Mouse (Mus musculus) spleen, adult 18-20 months (tissue): ENCODE results near the gene Blzf1.

Experiments
- DNase-seq, 2 experiments: peaks; one replicate each; pipeline ENCODE4 v3.0.0; 2022; ENCODE audit warnings: mixed read lengths in 2 of 2

Gene Blzf1

DNA sequence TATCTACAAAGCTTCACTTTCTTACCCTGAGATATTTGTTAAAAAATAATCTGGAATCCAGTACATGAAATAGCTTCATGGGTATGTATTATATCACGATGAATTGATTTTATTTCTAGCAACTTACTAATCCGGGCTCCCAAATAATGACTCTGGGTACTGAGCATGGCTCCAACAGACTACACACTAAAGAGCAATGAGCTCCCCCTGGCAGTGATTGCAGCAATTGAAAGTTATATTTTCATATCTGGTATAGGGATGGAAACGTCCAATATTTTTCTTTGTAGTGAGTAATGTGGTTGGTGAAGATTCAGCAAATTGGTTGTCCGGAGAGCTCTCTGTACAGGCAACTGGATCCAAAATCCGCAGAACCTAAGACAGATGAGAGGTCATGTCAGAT lies 15.2 kb downstream of the Blzf1 start:
- DNase-seq, result no peak

DNA sequence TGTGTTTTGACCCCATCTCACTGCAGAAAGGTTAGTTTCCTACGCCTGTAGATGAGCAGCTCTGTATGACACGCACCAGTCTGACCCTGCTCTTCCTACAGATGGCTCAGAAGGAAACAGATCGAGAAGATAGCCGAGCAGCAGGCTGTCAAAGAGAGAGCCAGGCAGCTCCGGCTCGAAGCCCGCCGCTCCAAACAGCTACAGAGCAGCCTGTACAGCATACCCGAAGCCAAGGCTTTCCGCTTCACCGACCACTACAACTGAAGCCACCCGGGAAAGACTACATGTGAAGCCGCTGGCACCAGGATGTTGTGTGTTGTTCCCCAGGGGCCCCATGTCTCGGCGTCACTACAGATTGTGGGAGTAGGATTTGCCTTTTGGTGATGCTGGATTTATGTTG lies 19.9 kb downstream of the Blzf1 start:
- no peak for DNase-seq

DNA sequence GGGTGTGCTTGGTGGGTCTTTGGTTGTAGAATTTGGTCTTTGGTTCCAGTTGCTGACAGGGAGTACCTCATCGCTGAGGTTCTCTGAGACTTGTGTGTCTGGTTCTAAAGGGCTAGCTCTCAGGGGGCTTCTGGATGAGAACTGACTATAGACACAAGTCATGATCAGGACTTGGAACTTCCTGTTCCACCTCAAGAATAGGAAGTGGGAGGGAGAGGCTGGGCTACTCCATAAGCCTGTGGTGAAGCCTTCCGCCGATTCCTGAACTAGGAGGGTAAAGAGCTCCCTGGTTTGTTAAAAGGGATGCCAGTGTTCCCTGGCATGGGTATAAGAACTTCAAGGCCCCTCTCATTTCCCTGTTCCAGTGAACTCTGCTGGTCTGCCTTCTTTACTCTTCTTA lies 23.3 kb downstream of the Blzf1 start:
- no peak for DNase-seq

DNA sequence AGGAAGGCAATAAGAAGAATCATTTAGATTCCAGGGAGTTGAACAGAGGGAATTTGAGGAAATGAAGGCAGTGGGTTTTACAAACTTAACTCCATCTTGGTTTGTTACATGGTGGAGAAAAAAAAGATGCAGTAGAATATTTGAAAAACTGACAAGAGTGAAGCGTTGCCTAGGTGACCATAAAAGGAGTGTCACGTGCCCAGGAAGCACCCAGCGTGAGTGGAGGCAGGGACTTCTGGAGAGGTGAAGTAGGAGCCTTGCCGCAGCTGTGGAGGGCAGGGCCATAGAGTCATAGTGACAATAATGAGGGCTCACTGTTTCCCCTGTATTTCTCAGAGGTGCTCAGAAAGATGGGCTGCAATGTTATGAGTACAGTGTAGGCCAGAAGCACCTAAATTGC lies 28.0 kb downstream of the Blzf1 start:
- DNase-seq, result no peak

DNA sequence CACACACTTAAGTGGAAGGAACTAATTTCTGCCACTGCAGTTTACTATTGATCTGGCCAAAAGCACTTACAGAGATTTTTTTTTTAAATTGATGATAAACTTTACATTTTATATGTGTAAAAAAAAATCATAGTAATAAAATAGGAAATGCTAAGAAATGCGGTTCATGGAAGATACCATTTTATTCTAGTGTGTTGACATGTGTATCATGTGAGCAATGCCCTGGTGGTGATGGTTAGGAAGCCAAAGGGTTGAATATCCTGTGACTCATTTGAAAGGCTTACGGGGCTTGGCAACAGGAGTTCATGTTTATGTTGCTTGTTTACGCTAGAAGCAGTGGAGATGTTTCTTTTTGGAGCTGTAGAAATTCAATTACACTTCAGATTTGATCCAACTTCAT lies 30.7 kb downstream of the Blzf1 start:
- DNase-seq, result no peak

DNA sequence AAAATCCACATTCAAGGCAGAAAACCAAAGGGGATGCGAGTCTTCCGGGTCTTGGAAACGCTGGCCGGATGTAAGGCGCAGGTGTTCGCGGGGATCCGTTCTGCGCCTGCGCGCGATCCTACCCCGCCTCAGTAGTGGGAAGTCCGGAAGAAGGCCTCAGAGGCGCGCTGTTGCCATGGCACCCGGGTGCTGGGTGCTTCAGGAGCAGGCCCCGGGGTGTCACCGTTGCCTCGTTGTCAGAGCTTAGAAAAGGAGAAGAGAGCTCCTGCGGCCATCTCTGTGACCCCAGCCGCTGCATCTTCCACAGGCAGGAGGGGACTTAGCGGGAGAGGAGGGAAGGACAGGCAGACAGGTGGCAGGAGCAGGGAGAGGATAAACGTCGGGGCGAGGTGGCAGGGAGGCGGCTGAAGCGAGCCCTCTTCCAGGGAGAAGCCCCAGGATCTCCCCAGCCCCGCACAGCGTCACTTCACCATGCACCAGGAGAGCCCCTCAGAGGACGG lies 31.8 kb downstream of the Blzf1 start, which contains the start of gene Ccdc181:
TSS of gene Ccdc181 (plus strand) at position 131 of the 500 bp plus-strand sequence.
- peak; percentile 93 to 94 for DNase-seq

DNA sequence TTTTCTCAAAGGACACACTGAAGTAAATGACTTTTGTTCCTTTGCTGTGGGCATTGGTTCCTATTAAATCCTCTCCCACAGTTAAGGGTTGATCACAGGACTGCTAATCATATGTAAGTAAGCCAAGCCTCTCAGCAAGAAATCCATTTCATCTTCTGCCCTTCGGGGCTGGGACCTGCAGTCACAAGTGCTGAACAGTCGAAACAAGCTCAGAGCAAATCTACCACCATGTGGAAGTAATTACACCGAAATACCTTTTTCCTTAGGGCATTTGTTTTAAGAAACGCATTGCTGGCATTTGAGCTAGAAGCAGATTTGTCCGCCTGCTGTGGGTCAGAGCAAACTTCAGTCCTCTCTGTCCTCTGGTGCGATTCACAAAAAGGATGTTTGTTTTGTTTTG lies 33.6 kb downstream of the Blzf1 start:
- no peak for DNase-seq

DNA sequence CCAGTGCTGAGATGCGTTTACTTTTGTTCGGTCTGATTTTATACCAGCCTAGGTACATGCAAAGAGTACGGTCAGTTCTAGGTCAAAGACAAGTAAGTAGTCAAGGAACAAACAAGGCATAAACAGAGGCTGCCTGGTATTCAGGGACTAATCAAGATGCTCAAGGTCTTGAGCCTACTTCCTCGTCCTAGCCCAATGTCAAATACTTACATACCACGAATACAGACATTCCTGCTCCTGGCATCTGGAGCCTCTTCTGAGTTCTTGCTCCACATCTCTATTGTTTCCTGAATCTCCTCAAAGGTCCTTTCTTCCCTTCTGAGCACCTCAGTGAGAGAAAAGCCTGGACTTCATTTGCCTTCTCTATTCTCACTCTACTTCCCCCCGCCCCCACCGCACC lies 36.3 kb downstream of the Blzf1 start:
- DNase-seq, result no peak

DNA sequence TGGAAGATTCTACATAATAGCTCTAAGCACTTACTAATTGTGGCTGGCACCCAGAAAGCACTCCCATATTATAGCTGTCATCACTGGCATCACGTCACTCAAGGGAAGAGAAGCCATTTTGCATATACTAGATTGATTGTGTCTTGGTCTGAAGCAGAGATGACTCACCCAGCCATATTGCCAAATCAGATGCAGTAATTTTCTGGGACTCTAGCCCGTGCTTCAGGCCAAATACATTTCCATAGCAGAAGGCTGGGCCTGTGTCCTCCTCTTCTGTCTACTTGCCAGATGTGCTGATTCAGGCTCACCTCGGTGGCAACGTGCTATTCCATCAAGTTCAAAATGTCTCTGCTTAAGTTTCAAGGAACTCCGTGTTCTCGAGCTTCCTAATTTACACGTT lies 45.7 kb downstream of the Blzf1 start:
- DNase-seq, result no peak

DNA sequence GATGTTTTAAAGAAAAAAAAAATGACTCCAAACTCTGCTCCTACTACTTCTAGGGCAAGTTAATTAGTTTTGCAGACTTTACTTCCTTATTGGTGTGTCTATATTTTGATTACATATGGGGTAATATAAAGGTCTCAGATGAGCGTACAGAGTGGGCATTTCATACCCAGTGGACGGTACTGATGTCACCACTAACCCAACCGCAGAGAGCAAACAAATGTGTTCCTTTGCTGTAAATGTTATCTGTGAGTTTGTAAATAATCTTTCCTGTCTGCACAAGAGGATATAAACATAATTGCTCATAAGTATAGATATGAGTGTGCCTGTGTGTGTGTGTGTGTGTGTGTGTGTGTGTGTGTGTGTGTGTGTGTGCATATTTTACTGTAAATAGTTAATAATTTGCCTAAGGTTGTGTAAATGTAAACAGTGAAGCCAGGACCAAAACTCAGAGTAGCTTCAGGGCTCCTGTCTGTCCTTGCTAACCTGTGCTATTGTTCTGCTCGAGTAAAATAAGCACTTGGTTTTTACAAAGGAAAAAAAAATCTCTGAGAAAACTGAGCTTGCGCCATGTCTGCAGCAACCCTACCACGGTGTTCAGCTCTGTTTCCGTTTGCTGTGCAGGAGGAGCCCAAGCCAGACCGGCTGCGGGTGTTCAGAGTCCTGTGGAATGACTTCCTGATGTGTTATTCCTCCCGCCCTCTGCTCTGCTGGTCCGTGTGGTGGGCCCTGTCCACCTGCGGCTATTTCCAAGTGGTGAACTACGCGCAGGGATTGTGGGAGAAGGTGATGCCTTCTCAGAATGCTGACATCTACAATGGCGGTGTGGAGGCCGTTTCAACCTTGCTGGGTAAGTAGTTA lies 46.9 kb downstream of the Blzf1 start:
- DNase-seq, result no peak

DNA sequence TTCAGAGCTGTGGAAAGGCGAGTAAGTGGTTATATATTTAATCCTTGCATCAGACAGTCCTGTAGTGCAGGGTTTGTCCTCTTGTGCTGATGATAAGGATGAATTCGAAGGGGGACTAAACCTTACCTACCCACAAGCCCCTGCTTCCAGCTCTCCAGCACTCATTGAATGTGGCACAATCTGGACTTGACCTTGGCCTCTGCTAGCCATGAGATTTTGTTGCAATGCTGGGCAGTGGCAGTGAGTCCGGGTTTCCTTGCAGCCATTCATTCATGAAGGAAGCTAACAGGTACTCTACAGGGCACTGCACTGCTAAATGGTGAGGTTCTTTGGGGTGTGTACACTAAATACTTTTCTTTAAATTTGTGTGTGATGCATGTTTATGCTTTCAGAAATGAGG lies 52.5 kb downstream of the Blzf1 start:
- DNase-seq, result no peak

DNA sequence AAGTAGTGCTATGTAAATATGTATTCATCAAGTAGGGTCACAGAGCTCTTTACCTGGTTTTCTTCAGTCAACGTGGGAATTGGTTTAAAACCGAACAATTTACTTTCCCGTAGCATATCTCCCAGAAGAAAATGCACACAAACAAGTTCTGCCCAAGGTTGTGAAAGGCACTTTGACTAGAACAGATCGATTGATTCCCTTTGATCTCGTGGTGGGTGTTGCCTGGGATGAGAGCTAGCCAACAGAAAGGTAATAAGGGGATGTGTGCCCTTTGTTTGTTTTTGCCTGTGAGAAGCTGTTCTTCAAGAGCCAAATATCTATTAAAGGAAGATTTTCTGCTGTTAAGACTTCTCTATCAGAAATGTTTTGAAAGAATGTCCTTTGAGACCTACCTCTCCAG lies 54.7 kb downstream of the Blzf1 start:
- no peak for DNase-seq

DNA sequence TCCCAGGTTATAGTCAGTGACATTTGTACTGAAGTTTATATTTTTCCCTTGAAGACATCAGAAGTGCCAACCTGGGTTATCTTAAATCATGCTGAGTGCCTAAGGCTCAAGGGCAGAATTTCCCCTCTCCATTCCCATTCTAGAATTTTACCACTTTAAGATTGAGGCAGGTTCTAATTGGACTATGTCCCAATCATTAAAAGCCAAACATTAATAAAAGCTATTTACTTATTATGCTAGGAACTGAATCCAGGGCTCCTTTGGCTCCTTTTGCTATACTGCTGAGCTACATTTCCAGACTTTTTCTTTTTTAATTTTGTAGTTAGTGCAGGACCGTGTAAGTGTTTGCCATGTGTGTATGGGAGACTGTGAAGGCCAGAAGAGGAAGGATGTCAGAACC lies 55.9 kb downstream of the Blzf1 start:
- no peak for DNase-seq

DNA sequence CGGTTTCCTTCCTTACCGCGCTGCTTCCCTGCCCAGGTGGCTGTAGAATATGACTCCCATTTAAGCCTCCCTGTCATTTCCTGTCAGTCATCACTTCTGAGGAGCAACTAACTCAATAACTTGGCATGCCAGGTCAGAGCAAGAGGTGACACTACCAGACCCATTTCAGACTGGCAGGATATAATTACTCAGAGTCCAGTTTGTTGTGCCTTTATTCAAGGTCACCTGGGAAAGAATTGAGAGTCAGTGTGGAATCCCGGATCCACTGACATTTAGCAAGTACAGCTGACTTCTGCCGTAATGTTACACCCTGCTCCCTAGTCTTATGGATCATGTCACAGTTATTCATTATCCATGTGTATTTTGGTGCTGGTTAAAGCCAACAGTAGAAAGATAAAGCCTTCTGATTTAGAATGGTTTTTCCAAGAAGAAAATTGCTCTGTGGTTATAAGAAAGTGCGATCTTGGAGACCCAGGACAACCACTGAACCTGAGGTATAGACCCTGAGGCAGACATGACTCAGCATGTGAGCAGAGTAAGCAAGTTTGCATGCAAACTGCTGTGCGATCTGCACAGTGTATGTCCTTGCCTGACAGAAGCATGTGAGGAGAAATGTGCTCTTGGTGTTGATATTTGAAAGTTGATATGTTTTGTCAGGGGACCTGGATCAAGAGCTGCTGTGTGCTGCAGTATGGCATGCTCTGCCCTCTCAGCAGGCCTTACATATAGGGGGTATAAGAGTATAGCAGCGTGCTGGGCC lies 56.7 kb downstream of the Blzf1 start:
- no peak for DNase-seq

DNA sequence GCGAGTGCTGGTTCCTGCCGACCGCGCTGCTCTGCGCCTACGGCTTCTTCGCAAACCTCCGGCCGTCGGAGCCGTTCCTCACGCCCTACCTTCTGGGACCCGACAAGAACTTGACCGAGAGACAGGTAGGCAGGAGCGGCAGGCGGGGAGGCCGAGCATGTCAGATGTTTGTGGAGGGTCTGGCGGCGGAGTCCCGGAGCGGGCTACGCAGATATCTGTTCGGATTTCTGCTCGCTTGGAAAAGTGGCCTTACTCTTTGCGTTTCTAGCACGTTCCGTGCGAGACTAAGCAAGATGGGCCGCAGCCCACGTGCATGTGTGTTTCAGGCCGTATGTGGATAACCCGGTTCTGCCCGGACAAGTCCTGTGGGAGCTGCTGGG lies 58.0 kb downstream of the Blzf1 start:
- DNase-seq, result no peak

DNA sequence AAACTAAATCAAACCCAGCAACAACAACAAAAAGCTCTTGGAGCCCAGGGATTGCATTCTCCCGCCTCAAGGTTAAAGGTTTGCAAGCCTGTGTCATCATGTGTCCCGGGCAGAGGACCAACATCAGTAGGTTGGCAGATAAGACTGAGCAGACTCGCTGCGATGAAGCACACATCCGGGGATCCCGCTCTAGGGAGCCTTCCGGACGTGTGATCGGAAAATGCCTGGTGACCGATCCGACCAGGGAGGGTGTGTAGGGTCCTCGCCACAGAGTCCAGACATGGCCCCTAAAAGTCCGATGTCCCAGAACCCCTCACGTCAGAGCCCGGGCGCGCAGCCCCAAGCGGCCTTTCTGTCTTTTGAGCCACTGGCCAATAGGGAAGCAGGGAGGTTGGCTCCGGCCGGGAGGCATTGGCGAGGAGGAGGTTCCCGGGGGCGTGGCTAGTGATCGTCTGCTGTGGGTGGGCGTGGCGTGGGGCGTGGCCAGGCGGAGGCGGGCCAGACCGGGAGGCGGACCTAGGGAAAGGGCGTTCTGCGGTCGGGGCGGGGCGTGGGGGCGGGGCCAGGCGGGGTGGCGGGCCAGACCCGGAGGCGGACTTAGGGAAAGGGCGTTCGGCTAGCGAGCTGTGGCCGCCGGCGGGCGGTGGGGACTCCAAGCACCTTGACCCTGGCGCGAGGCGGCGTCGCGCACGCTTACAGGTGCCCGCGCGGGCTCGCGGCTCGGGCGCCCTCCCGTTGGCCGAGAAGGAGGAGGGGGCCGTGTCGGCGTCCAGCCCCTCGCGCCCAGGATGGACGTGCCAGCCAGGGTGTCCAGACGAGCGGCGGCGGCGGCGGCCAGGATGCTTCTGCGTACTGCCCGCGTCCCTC lies 58.6 kb downstream of the Blzf1 start, which contains the start of gene Slc19a2:
TSS of gene Slc19a2 (plus strand) at position 582 of the 867 bp plus-strand sequence.
- DNase-seq, result peak; percentile 95 to 98

DNA sequence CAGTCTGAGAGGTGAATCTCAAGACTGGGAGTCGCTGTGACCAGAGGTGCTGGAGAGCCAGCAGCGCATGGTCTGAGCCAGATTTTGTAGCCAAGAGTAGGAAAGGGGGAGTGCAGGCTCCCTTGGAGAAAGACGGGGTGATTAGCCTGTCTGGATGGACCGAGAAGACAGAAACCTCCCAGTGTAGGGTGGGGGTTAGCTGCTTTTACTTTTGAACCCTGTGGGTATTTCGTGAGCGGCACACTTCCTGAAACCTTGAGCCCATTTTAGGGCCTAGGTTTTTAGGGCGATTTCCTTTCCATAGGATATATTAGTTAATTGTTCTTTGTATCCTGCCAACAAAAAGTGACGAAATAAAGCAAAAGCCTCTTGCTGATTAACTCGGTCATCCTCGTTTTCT lies 59.3 kb downstream of the Blzf1 start:
- peak in 1 of 2 experiments; percentile 4 for DNase-seq

DNA sequence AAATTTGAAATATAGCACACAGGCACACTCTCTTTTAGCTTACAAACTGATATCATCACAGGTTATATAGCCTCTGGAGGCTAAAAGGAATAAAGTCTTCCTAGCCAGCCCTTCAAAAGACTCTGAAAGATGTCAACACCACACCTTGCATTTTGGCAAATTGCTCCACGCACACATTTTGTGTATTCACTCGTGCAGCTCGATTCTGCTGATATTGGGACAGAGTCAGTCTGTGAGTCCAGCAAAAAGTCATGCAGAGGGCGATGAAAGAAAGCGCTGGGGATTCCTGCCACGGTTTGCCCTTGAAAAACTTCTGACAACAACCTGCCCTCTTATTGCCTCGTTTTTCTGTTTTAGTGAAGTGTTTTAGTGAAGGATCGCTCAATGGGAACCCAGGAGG lies 59.8 kb downstream of the Blzf1 start:
- no peak for DNase-seq

DNA sequence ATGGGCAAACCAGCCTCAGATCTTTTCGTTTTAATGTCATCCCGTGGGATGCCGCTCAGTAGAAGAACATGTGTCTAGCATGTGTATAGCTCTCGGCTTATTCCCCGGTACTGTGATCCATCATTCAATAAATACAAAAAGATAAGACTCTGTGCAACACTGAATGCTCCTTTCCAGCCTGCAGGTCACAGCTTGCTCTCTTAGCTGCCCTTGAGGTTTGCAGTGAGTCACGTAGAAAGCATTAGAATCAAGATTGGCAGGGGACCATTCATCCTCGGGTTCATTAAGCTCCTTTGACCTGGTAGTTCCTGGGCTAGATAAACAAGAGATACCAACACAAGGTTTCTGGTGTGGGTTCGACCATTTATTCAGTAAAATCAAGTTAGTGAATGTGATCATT lies 64.5 kb downstream of the Blzf1 start:
- DNase-seq, result no peak

DNA sequence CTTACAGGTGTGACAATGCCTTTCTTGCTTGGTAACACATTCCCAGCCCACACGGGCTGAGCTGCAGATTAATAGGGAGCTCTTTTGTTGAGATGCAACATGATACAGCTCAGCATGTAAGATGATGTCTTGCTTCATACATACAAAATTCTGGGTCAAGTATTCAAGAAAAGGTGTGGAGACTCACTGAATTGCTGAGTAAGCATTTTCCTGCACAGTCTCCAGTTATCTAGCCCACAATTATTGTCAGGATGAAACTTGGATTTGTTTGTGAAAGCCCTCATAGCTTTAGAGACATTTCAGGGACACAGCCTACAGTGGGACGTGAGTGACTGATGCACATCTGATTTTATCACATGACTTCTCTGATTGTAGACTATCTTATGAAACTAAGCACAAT lies 65.8 kb downstream of the Blzf1 start:
- no peak for DNase-seq
